Mouse (Mus musculus) hindlimb bud, embryonic 11.5 days (tissue): Measurements from ENCODE around the gene Abhd12b.
"Not testable (repeated sequence)": the region's sequence is repeated elsewhere in the genome, so short reads cannot be mapped to it uniquely, and the experiment has no call there.

Source experiments
- DNase-seq: peaks from one replicate; pipeline ENCODE4 v3.0.0-alpha.2; 2012; ENCODE audit warnings: low read depth, low spot score; ENCODE audit errors: extremely low spot score

The Abhd12b gene

DNA sequence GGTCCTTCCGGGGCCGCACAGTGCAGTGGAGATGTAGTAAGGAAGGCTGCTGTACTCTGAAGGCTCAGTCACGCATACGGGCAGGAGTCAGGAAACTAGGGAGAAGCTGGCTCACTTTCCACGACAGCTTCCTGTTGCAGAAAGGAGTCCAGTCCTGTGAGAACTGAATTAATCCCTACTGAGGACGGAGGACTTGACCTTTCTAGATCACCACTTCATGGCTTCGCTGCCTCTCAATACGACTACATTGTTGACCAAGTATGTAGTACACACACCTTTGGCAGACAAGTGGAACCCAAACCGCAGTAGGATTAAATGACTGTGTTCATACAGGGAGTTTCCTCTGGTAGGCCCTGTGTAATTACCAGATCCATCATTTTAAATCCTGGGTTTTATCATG lies 16.3 kb upstream of the Abhd12b start:
- no peak for DNase-seq

DNA sequence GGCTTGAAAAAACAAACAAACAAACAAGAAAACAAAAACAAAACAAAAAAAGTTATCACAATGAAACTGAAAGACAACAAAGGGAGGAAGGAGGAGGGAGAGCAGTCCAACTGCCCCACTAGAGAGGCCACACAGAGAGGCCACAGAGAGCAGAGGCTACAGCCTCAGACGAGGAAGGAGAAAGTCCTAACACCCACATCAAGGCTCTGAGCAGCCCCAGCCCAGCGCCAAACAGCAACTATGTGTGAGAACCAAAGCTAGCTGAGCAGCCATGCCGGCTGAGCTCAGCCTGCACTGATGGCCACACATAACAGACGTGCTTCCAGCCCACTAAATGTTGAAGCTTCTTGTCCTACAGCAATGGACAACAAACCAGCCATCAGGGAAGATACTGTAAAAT lies 14.1 kb upstream of the Abhd12b start:
- DNase-seq, result no peak

DNA sequence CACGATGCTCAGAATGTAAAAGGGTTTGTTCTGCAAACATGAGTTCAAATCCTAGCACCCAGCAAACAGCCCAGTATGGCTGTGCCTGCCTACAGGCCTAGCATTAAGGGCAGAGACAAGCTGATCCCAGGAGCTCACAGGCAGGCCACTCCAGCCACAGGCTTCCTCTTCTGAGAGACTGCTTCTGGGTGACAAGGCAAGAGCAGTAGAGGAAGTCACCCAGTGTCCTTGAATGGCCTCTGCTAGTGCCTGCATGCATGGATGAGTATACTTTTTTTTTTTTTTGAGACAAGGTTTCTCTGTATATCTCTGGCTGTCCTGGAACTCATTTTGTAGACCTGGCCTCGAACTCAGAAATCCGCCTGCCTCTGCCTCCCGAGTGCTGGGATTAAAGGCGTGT lies 13.4 kb upstream of the Abhd12b start:
- no peak for DNase-seq

DNA sequence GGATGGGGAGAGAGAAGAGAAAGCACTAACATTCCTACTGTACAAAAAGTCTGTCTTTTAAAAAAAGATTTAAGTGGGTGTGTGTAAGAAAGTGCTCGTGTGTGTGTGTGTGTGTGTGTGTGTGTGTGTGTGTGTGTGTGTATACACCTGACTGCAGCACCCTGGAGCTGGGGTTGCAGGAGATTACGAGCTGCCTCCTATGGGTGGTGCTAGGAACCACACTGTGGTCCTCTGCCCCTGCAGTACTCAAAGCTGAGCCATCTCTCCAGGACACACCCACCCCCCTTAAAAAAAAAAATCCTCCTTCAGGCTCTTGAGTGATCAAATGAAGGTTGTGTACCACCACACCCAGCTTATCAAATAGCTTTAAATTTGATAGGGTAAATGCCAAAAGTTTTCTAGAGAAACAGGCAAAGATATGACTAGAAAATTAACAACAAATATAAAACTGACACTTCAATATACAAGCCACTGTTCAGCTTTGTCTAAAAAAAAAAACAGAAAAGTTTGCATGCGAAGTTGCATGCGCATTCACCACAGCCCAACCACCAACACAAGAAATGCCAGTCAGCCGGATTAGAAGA lies 12.9 kb upstream of the Abhd12b start:
- no peak for DNase-seq

DNA sequence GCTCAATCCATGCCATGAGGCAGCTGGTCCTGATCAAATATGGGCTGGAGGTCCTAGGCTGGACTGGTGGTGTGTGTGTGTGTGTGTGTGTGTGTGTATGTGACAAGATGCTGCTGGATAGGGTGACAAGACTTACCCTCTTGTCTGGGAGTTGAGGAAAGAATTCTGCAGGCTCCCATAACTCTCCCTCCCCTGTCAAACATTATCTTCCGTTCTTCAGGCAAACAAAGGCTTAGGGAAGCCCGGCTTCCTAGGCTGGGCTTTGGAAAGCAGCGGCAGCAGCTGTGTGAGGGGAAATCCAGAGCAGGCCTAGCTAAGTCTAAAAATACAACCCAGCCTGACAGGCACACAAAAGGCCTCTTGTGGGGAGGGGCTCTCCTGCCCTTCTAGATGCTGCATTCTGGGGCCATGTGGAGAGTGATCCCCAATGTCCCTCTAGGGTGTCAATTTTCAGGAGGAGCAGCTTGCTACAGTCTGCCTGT lies 9.8 kb upstream of the Abhd12b start:
- DNase-seq, result not testable (repeated sequence)

DNA sequence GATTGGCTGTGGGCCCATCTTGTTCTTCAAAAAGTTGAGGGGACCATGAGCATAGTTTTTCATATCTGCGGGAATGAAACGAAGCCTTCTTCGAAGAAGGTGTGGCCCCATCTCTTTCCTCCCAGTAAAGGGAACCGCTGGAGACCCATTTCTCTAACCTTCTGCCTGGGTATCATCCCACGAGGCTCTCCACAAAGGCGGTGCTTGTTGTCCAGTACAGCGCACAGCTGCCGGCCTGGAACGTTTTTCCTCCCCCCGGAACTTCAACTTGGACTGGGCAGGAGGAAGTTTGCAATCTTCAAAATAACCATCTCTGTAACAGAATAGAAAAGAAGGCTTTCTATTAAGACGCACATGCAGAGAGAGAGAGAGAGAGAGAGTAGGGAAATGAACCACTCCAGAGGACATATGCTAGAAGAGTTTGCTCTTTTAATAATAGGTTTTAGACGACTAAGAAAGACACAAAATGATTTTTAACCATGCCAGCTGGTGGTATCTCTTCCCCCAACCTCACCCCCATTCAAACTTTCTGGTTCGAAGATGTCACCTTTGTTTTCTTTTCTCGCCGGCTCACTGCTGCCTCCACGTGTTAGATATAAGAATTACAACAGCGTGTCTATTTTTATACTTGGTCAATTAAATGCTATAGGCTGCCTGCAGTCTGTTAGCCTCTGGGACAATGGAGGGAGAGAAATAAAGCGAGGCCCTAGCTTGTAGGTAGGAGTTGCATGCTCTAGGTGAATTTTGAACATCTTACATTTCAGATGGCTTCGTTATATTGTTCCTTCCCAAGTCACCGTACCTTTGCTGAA lies 9.1 kb upstream of the Abhd12b start:
- peak; percentile 64 for DNase-seq

DNA sequence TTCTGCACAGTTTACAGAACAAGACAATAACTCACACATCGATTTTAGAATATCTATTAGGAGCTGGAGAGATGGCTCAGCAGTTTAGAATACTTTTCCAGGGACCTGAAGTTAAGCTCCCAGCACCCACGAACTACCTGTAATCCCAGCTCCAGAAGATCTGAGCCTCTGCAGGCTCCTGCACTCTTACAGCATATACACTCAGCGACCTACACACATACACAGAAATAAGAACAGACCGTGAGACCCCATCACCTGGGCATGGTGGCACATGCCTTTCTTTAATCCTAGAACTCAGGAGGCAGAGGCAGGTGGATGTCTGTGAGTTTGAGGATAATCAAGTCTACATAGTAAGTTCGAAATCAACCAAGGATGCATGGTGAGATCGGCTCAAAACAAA lies 8.4 kb upstream of the Abhd12b start:
- no peak for DNase-seq

DNA sequence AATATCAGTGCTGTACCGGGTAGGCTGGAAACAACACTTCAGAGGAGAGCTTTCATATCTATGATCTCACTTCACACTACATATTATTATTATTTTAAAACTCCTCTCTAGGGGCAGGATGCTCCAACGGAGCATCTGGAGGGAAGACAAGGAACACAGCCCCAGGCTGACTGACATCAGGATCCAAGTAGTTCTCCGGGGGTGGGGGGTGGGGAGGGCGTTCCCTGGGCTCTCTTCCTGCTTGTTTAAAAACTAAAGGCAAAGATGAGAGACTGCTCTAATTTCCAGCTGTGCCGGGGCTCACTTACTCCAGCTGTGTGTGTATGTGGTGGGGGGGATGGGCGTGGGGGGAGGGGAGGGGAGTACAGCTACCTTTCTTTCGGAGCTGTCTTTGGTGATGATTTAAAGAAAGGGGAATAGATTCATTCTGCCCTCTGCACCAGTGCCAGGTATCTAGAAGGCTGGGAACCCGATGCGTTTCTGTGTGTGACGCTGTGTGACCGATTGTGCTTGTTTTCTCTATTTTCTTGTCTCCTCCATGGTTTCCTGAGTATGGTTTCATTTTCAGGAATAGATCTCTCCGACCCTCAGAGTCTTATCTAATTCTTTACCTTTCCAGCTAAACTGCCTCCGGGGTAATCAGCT lies 5.8 kb upstream of the Abhd12b start:
- DNase-seq, result no peak

DNA sequence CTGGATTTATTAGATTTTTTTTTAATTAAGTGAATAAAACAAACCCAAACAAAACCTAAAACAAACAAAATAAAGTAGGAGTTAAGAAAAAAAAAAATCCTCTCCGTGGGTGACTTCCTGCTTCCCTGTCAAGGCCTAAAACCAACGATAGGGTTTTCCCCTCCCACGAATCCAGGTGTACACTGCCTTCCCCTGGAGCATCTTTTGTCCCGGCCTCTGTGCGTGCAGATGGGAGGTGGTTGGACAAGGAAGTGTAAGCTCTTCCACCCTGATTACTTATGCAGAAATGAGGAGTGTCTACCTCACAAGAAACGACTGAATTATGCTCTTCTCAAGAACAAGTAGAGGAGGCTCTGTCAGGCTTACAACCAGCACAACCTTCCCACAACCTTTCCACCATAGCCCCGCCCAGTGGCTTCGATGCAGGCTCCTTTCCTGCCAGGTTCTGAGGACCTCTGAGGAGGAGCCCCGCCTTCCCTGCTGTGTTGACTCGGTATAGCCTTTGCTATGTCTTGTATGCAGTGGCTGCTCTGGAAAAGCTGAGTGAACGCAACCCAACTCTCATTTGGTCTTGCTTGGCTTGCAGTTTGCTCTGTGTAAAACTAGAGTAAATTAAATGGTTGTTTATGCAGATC lies 5.2 kb upstream of the Abhd12b start:
- no peak for DNase-seq

DNA sequence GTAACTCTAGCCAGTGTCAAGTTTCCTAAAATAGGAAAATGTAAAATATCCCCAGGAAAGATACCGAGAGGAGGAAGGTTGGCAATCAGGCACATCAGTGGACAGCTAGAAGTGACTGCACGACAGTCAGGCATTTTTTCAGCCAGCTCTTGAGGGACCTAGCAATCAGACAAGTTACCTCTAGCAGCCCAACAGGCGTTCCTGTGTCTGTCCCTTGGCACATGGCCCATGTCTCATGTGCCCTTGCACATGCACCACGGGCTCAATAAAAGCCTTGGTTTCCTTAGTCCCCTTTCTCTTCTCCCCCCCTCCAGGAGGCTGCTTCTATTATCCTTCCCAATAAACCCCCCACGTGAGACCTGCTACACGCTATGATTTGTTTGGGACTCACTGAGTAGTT lies 2.3 kb downstream of the Abhd12b start:
- DNase-seq, result no peak

DNA sequence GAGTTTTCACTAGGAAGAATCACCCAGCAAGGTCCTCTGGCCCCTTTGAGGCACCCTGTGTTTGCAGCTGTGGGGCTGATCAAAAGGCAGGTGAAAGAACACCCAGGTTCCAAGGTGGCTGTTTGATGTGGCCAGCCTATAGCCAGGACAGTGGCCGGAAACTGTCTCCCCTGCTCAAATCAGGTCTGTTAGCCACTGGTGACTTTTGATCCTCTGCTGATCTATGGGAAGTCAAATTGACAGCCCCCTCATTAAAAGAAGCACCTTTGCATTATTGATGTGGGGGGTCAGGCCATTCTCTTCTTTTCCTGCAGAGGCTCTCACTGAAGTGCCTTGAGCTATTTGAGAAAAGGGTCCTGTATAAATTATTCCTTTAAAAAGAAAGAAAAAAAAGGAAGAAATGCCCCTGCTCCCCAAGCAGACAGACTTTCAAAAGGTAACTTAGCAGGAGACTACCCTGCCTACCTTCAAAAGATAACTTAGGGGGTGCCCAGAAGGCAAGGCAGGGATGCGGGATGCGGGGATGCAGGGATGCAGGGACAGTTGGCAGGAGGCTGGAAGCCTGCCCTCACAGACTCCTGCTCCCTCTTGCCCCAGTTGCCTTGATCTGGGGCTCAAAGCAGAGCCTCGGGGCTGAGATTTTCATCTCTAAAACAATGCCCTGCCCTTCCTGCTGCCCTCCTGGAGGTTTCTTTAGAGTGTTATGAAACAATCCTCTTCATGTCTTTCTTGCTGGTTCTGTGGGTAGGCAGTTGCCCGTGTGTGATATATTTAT lies 3.5 kb downstream of the Abhd12b start:
- DNase-seq, result no peak

DNA sequence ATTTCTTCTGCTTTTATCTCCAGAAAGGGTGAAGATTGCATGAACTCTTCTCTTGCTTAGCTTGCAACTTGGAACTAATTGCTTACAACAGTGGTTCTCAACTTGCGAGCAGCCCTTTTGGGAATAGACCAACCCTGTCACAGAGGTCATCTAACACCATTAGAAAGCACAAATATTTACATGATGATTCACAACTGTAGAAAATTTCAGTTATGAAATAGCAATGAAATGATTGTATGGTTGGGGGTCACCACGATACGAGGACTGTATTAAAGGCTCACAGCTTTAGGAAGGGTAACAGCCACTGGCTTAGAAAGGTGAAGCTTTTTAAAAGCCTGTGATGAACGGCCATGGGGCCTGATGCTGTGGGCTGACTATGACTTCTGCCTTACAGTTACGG lies 7.1 kb downstream of the Abhd12b start:
- no peak for DNase-seq

DNA sequence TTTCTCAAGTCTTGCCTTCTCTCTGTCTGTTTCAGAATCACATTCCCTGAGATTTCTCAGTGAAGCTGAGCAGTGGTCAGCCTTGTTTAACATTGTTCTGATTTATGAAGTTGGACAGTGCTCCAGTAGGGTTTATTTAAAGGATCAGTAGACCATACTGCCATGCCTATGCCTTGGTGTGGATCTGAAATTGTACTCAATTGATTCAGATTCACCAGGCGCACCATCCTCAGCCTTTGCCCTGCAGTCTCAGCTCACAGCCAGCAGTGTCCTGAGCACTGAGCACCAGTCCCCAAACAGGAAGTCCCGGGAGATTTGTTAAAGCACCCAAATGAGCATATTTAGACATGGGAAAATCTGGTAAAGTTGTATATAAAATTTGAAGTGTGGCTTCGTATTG lies 10.8 kb downstream of the Abhd12b start:
- DNase-seq, result no peak

DNA sequence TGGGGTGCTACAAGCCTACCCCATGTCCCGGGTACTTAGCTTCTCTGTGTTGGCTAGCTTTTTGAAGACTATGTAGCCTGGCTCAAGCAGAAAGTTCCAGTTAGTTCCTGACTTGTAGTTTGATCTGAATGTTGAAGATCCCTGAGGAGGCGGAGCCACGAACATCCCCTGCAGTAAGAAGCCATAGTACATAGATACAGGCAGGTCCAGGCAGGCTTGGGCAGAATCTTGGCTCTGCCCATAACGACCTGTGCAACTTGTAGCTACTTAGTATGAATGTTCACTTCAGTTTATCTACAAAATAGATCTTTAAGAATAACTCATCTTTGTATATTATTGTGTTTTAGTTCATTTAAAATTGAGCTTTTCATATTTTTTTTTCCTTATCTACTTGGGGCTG lies 14.0 kb downstream of the Abhd12b start:
- no peak for DNase-seq

DNA sequence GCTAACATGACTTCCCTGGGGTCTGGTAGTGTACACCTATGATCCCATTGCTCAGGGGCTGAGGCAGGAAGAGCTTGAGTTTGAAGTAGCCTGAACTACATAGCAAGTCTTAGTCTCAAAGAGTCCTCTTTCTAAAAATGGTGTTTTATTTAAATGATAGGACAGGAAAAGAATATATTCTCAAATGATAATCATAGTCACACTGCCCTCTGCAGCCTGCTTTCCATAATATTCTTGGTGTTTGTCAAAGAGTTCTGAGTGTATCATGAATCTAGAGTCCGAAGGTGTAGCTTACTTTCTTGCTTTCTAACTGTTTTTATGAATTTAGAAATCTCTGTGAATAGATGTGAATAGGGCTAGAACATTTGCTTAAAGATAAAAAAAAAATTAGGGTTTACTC lies 16.0 kb downstream of the Abhd12b start:
- DNase-seq, result no peak

DNA sequence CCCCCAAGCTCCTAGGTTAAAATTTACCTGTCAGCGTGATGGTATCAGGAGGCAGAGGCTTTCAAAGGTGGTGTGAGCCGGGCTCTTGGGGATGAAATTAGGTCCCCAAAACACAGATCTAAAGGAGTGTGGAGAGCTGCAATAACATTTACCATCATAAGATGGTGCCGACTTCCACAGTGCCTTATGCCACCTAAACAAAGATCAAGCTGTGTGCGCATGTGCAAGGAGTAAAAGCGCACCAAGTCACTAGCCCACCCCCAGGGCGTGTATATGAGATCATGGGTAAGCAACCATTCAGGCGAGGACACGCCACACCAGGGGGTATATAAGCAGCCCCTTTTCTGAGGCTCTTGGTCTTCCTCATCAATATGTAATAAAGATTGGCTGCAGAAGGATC lies 29.6 kb downstream of the Abhd12b start:
- DNase-seq, result not testable (repeated sequence)

DNA sequence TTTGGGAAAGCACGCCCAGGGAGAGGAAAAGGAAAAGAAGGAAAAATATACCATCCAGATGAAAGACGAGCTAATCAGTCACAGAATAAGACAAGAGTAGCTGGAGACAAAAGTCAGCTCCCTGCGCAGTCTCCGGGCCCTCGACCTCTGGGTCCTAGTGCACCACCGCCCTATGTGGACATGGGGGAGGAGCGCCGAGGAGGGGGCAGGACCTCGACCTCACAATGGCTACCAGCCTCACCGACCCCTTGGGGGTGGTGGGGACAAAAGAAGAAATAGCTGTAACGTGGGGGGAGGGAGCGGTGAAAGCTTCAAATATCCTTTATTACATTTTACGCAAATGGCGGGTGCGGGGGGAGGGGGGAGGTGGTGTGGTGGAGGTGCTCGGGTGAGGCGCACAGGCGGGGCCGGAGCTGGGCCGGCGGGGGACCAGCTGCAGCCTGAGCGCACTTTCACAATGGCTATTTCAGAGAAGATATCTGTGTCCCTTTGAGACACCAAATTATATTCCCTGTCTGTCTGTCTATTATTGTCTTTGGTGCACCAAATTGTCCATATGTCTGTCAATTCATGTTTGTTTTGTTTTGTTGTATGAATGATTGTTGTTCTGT lies 30.3 kb downstream of the Abhd12b start:
- DNase-seq, result no peak

DNA sequence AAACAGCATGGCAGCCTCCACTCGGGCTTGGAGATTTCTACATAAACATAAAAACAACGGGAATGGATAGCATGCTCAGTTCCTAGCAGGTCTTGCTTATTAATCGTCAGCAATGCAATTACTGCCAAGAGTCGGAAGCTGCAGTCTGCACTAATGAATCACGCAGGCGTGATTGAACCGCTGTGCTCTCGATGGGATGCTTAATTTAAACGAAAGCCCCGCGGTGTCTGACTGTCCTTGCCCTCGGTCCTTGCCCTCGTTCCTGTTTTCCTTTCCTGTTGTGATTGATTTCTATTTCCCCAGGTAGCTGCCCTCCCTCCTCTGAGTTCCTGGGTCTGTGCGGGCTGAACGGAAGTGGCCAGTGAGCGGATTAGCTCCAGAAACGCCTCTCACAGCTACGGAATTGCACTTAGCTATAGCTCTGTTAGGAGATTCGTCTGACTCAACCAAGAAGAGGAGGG lies 38.4 kb downstream of the Abhd12b start:
- no peak for DNase-seq

DNA sequence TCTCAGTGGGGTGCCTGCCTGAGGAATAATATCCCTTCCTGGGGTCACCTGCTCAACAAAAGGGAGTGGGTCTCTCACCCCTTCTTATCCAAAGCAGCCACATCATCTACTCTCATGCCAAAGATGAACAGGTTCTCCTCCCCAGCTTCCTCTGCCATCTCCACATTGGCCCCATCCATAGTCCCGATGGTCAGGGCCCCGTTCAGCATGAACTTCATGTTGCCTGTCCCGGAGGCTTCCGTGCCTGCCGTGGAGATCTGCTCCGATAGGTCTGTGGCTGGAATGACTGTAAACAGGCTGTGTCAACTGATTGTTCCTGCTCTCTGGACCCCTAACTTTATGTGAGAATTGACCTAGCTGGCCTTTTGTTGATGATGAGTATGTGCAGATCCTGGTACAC lies 41.5 kb downstream of the Abhd12b start:
- DNase-seq, result no peak

DNA sequence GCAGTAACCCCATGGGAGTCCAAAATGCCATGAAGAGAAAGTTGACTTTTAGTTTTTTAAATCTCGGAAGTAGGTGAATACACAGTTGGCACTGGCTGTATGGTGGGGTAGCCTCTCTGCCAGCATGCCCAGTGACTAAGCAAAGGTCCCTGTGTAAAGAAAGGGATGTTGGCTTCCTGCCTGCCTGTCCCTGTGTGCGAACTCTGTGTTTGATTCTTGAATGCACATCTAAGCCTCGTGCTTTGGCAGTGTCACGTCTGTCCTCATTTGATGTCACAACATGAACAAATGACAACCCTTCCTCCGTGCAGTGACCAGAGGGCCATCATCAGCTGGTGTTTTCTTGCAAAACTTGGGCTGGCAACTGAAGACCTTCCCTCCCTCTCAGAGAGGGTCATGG lies 42.4 kb downstream of the Abhd12b start:
- no peak for DNase-seq
